Mouse (Mus musculus): ENCODE data around the gene Rpl36al. TPM values are rescaled to one million over a fixed set of nuclear protein-coding genes. Genes with fewer than 3 reads are reported as not detected.
A peak's percentile ranks its signal among the peaks of the same experiment; 100 is the strongest.
"Not testable (repeated sequence)": the region's sequence is repeated elsewhere in the genome, so short reads cannot be mapped to it uniquely, and the experiment has no call there.

The Rpl36al gene
- polyA plus RNA-seq, 2 experiments: 515 to 643 TPM

GRCm38 (mm10) chr12:69164904-69165303 is 19.0 kb downstream of the Rpl36al start:
- ATAC-seq (ENCODE audit: insufficient read depth): no peak
- TF ChIP-seq CTCF (IDR thresholded peaks at IDR 0.05; ENCODE audit: low read depth) (no peak), EP300 (IDR thresholded peaks at IDR 0.05; ENCODE audit: low read depth) (peak; percentile 27; the same call in 1 of the 2 replicates)
- Histone ChIP-seq H3K9me3 (ENCODE audit: control insufficient read depth, low read length) (no peaks in the 10 kb centered on the region), H3K27me3 (ENCODE audit: control insufficient read depth, insufficient read depth, low read length) (no peaks in the 10 kb centered on the region), H3K9ac (replicated peaks) (no peak overlapping the region), H3K4me1 (replicated peaks; ENCODE audit: control insufficient read depth in 2 of 2, insufficient read depth in 2 of 2, low read length in 1 of 2) (peaks cover 8 to 14% of the 10 kb centered on the region in 2 experiments), H3K4me3 (ENCODE audit: insufficient read depth in 1 of 2, low read depth in 2 of 2, low read length in 2 of 2) (no peak overlapping the region), H3K4me2 (ENCODE audit: low read depth) (no peak overlapping the region), H3K27ac (no peak overlapping the region), H3K36me3 (replicated peaks; ENCODE audit: control insufficient read depth, insufficient read depth, low read depth) (no peaks in the 10 kb centered on the region)
- peak in 1 of 3 experiments; percentile 22 for DNase-seq (ENCODE audit: low read depth in 3 of 3, low spot score in 3 of 3)
- 11% methylated on average over 3 of the region's 3 CpGs for WGBS (ENCODE audit: insufficient replicate concordance)

- 72% methylated on average over 4 of the region's 4 CpGs for WGBS (ENCODE audit: insufficient replicate concordance)
- not testable (repeated sequence) for H3K36me3 ChIP-seq (replicated peaks; ENCODE audit: control insufficient read depth, insufficient read depth, low read depth); H3K27me3 ChIP-seq (ENCODE audit: control insufficient read depth, insufficient read depth, low read length); H3K4me2 ChIP-seq (ENCODE audit: low read depth); H3K9me3 ChIP-seq (ENCODE audit: control insufficient read depth, low read length); H3K9ac ChIP-seq (replicated peaks); H3K4me3 ChIP-seq (ENCODE audit: insufficient read depth in 1 of 2, low read depth in 2 of 2, low read length in 2 of 2); H3K27ac ChIP-seq; DNase-seq (ENCODE audit: low read depth in 3 of 3, low spot score in 3 of 3); ATAC-seq (ENCODE audit: insufficient read depth)
- H3K4me1 ChIP-seq (replicated peaks; ENCODE audit: control insufficient read depth in 2 of 2, insufficient read depth in 2 of 2, low read length in 1 of 2): peaks cover 4 to 12% of the 10 kb centered on the region in 2 experiments; a peak in 3 of 4 replicates
Measured at GRCm38 (mm10) chr12:69163586-69163985, 20.3 kb downstream of the Rpl36al start.

GRCm38 (mm10) chr12:69160677-69161076 is 23.2 kb downstream of the Rpl36al start:
- 57% methylated on average over 2 of the region's 2 CpGs for WGBS (ENCODE audit: insufficient replicate concordance)
- Histone ChIP-seq H3K36me3 (replicated peaks; ENCODE audit: control insufficient read depth, insufficient read depth, low read depth) (peaks cover 11% of the 10 kb centered on the region), H3K4me1 (replicated peaks; ENCODE audit: control insufficient read depth in 2 of 2, insufficient read depth in 2 of 2, low read length in 1 of 2) (peaks cover 18 to 19% of the 10 kb centered on the region in 2 experiments)
- not testable (repeated sequence) for H3K4me3 ChIP-seq (ENCODE audit: insufficient read depth in 1 of 2, low read depth in 2 of 2, low read length in 2 of 2); H3K9ac ChIP-seq (replicated peaks); H3K27me3 ChIP-seq (ENCODE audit: control insufficient read depth, insufficient read depth, low read length); ATAC-seq (ENCODE audit: insufficient read depth); H3K27ac ChIP-seq; H3K4me2 ChIP-seq (ENCODE audit: low read depth); DNase-seq (ENCODE audit: low read depth in 3 of 3, low spot score in 3 of 3); H3K9me3 ChIP-seq (ENCODE audit: control insufficient read depth, low read length)

GRCm38 (mm10) chr12:69159578-69159940 is 24.3 kb downstream of the Rpl36al start:
- H3K4me1 ChIP-seq (replicated peaks; ENCODE audit: control insufficient read depth in 2 of 2, insufficient read depth in 2 of 2, low read length in 1 of 2): peaks cover 13 to 15% of the 10 kb centered on the region in 2 experiments
- H3K36me3 ChIP-seq (replicated peaks; ENCODE audit: control insufficient read depth, insufficient read depth, low read depth): peaks cover 11% of the 10 kb centered on the region
- 2% methylated on average over 9 of the region's 9 CpGs for WGBS (ENCODE audit: insufficient replicate concordance)
- TF ChIP-seq CTCF (IDR thresholded peaks at IDR 0.05; ENCODE audit: low read depth) (peak; percentile 77), EP300 (IDR thresholded peaks at IDR 0.05; ENCODE audit: low read depth) (0 out of 2 replicates have a peak, but pooled peaks have one; percentile 7)
- H3K4me3 ChIP-seq (ENCODE audit: insufficient read depth in 1 of 2, low read depth in 2 of 2, low read length in 2 of 2): peak overlapping the region in 1 of 2 experiments; percentile 36; a peak in 2 of 4 replicates
- H3K9me3 ChIP-seq (ENCODE audit: control insufficient read depth, low read length): no peaks in the 10 kb centered on the region
- no peak overlapping the region for H3K9ac ChIP-seq (replicated peaks)
- H3K27me3 ChIP-seq (ENCODE audit: control insufficient read depth, insufficient read depth, low read length): no peaks in the 10 kb centered on the region
- H3K27ac ChIP-seq: peak overlapping the region; percentile 41; the same call in 1 of the 2 replicates
- peak; percentile 0; the same call in 1 of the 2 replicates for ATAC-seq (ENCODE audit: insufficient read depth)
- H3K4me2 ChIP-seq (ENCODE audit: low read depth): peak overlapping the region; percentile 63
- DNase-seq (ENCODE audit: low read depth in 3 of 3, low spot score in 3 of 3): peak; percentile 69 to 86 (median 70)

- WGBS (ENCODE audit: insufficient replicate concordance): under 1% methylated on average over 58 of the region's 68 CpGs
- not testable (repeated sequence) for H3K9me3 ChIP-seq (ENCODE audit: control insufficient read depth, low read length); H3K27me3 ChIP-seq (ENCODE audit: control insufficient read depth, insufficient read depth, low read length)
- Histone ChIP-seq H3K27ac (peak within 1 kb of the TSS; percentile 83), H3K4me3 (ENCODE audit: insufficient read depth in 1 of 2, low read depth in 2 of 2, low read length in 2 of 2) (peak within 1 kb of the TSS; percentile 65 to 85), H3K36me3 (replicated peaks; ENCODE audit: control insufficient read depth, insufficient read depth, low read depth) (peaks cover 11% of the 10 kb centered on the region), H3K4me2 (ENCODE audit: low read depth) (peak within 1 kb of the TSS; percentile 93), H3K4me1 (replicated peaks; ENCODE audit: control insufficient read depth in 2 of 2, insufficient read depth in 2 of 2, low read length in 1 of 2) (peaks cover 12 to 15% of the 10 kb centered on the region in 2 experiments), H3K9ac (replicated peaks) (peak within 1 kb of the TSS; percentile 91)
- ATAC-seq (ENCODE audit: insufficient read depth) (peak; percentile 95), DNase-seq (ENCODE audit: low read depth in 3 of 3, low spot score in 3 of 3) (peak; percentile 99)
- 0 out of 2 replicates have a peak, but pooled peaks have one; percentile 11 for TF ChIP-seq EP300 (IDR thresholded peaks at IDR 0.05; ENCODE audit: low read depth)
Measured at GRCm38 (mm10) chr12:69158765-69159577, 24.9 kb downstream of the Rpl36al start, which contains the start of gene Rps29. Rps29 (minus strand) TSS chr12:69159186.
